Mouse (Mus musculus) layer of hippocampus, postnatal 36 days (tissue): Measurements from ENCODE around the gene Ptpn14. TPM values are rescaled to one million over a fixed set of nuclear protein-coding genes. Genes with fewer than 3 reads are reported as not detected.

Experiments used
- DNase-seq, 2 experiments: peaks; one replicate each; pipeline ENCODE4 v3.0.0; 2022
- total RNA-seq, 2 experiments: library from RNA; stranded (reverse); gene quantifications; 2 replicates each; pipeline ENCODE4 v1.2.3; 2021

Gene Ptpn14
- total RNA-seq, 2 experiments from 2014 or later: 12.2 to 12.4 TPM

DNA sequence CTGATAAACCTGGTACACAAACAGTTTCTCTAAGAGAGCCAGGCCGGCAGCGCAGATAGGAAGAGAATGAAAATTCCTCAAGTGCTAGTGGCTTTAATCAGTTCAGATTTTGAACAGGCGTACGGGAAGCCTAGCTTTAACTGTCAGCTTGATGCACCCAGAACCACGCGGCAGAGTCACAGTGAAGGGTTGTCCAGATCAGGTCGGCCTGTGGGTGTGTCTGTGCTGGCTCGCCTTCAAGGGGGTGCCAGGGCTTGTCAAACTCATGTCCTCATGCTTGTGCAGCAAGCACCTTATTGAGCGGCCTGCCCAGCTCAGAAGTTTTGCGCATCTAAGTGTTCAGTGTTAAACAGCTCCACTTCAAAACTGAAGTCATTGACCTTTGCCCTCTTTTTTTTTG is 44.6 kb downstream of the Ptpn14 start:
- no peak for DNase-seq

DNA sequence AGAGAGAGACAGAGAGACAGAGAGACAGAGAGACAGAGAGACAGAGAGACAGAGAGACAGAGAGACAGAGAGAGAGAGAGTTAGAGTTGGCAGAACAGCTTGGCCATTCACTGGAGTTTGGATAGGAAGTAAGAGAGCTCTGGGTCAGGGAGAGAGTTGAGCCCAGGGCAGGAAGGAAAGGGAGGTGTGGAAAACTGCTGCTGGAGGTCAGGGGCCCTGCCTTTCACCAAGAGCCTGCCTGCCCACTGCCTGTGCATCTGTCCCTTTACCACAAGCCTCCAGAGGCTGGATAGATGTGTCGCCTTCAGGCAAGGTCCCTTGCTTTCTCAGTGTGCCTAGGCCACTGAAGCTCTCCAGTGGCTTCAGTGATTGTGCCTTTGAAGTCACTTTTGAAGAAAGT is 46.7 kb downstream of the Ptpn14 start:
- DNase-seq: no peak

DNA sequence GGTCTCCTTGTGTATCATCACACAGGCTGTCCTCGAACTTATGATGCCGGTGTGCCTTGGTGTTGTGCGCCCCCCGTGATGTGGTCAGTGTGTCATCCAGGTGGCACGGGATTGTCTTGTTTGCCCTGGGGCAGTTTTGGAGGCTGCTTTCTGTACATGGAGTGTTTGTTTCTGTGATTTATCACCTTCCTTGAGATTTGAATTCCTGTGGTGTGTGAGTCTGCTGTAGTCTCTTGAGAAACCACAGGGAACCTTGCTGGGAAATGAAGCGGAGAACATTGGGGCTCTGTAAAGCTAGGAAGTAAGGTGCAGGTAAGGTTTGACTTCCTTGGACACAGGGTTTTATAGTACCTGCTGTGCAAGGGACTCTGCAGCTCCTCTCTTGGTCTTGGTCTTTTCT is 49.1 kb downstream of the Ptpn14 start:
- DNase-seq: no peak

DNA sequence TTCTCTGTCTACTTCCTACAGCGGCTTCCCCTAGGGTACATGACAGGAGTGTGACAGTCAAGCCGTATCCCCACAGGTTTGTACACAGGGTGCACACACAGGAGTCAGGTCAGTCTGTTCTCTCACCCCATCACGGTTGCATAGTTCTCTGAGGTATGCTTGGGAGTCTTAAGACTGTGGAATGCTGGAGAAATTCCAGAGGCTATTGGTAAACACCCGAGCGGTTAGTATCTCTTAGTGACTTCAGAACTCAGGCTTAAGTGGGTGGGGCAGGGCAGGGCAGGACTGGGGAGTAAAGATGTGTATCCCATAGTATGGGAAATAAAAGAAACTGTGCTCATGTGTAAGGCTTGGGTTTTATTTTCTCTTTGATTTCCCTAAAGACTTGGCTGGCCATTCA is 50.3 kb downstream of the Ptpn14 start:
- DNase-seq: no peak

DNA sequence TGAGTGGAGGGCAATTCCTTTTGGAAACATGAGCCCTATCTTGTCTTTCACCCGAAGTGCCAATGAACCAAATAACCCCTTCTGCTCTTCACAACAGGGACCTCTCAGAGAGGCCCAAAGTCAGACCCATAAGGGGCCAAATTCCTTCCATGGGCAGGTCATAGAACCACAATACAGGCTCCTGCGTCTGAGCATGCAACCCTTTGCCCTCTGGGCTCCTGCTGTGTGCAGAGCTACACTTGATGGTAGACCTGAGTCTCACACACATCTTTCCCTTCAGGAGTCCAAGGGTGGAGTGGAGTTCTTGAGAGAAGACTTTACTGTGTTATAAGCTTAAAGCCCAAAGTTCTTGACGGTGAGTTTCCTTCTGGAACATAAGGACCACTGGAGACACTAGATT is 51.2 kb downstream of the Ptpn14 start:
- DNase-seq: no peak

DNA sequence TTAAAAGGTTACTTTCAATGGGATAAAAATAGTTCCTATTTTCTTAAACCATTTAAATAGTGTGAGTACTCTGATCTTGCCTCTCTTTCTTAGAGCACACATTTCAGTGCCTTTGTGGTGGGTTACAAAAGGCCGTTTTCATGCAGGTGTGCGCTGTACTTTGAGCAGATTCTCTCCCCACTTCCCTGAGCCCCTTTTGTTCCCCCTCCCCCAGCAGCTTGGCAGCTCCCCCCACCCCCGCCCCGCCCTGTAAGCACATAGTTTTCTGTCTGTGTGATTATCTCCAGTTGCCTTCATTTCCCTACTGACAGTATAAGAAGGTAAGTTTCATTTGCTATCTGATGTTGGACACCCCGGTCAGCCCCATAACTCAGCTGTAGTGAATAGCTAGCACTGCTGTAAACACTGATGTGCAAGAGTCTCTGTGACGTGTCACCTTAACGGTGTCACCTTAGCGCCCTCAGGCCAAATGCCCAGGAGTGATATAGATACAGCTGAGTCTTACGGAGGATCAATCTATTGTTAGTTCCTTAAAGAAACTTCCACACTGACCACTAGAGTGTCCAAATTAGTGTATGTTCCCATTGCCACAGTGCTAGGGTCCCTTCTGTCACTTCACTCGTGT is 53.8 kb downstream of the Ptpn14 start:
- DNase-seq: no peak

DNA sequence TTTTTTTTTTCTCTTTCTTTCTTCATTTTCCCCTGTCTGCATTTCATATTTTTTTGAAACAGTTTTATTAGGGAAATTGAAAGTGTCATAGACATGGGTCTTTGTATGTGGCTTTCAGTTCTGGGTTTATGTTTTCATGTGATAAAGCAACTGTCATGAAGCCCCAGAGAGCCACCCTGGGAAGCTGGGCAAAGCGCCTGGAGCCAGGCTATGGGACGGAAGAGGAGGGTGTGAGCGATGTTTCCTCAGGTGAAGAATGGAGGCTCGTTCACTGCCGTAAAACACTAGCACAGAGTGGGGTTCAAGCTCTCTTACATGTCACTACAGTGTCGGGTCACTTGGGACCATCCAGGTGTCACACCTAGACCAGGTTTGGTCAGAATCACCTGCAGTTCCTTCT is 54.6 kb downstream of the Ptpn14 start:
- no peak for DNase-seq

DNA sequence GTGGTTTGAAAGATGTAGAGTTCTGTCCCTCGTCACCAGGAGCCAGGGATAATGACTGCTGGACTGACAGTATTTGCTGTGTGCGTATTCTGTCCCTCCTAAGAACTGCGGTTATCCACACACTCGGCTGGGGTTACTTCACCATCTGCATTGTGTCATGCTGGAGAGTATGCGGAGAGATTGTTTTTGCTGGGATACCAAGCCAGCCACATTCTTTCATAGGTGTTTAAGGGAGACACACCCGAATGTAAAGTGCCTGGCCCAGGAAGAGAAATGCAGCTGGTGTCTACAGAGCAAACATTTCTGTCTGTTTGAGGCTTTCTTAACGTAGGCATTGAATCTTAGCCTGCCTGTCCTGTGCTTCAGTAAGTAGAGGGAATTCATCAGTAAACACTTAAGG is 56.4 kb downstream of the Ptpn14 start:
- DNase-seq: no peak

DNA sequence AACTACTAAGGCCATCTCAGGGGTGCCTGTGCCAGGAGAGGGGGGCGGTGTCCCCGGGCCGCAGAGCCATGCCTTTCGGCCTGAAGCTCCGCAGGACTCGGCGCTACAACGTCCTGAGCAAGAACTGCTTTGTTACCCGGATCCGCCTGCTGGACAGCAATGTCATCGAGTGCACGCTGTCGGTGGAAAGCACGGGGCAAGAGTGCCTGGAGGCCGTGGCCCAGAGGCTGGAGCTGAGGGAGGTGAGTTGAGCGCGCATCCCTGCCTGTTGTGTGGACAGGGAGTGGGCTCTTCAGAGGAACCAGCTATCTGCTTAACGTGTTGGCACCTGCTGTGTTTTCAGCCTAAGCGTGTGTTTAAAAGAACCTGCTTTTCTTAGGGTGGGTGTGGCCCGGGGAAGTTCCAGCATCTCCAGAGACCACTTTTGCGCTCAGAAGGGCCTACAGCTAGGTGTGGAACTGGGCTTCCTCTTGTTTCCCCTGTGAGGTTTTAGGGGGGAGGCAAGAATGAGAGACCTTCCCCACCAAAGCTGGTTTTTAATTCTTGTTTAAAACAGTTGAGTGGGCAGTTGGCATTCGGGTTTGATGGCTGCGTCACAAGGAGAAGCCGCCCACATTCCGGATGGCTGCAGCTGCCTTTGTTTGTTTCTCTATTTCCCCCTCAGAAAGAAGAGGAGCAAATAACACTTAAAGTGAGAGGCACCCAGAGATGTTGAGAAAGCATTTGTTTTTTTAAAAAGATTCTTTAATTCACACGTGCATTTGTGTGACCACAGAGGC is 58.8 kb downstream of the Ptpn14 start:
- peak; percentile 57 to 75 for DNase-seq

DNA sequence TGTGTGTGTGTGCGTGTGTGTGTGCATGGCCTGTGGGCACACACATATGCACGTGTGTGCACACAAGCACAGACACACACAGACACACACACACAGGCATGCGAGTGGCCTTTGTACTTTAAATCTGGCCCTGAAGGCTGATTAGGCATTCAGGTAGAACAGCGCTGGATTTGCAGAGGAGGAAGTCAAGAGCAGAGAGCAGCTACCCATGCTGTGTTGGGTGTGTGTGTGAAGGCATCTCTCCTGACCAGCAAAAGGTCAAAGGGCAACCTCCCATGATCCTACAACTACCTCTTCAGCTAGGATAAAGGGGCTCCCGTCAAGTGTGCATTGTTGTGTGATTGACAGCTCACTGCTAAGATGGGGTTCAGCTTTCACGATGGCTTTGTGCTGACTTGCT is 61.5 kb downstream of the Ptpn14 start:
- DNase-seq: no peak

DNA sequence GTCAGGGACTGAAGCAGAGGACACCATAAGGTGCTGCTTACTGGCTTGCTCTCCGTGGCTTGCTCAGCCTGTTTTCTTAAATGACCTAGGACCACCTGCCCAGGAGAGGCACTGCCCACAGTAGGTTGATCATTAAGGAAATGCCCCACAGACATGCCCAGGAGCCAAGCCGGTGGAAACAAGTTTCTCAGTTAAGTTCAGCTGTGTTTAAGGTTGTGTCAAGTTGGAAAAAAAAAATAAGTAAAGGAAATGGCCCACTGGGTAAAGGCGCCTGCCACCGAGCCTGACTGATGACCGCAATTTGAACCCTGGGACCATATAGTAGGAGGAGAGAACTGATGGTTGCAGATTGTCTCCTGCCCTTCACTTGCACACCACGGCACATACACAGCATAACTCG is 62.6 kb downstream of the Ptpn14 start:
- no peak for DNase-seq

DNA sequence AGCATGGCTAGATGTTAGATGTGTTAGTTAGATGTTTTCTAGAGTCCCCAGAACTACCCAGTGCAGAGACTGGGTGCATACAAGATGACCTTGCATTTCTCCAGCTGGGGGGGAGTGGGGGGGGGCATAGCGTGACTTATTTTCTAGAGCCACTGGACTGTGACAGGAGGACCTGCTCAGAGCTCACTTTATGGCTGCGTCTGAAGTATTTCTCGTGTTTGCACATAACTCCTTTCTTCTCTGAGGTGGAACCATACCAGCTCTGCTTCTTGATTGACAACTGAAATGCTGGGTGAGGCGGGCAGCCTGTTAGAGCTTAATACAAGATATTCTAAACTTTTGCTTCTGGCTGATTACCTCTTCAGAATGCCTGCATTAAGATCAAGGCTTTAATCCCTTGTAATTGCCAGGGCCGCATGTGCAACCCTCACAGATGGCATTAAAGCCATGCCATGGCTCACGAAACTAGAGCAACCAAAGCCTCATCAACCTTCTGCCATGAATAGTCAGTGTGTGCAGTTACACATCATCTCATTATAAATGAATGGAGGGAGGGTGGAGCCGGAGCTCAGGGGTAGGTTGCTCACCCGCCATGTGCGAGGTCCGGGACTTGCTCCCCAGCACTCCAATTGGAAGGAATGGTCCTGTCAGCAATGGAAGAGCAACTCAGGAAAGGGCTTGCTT is 63.6 kb downstream of the Ptpn14 start:
- no peak for DNase-seq

DNA sequence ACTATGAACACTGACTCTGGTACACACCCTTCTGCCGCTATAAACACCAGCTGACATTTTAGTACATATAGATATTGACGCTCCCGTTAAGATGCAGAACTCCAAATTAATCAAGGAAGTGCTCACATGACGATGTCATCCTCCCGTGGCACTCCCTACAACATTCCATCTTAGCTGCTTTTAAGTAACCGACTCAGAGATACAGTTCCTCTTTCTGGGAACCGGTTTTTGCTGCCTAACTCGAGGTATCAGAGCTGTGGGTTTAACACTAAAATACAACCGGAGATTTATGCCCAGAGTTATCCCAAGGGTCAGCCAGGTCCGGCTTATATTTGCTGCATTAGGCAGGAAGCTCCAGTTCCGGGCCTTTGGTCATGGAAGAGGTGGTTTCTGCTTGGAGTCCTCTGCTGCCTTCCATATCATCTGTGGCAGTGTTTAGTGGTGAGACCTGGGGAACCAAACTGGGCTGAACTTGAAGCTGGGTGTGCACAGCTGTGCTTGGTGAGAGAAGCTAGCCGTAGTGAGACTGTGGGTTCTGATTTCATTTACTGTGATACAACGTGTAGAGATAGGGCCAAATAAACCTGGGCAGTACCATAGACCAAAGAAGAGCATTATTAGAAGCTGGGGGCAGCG is 64.6 kb downstream of the Ptpn14 start:
- DNase-seq: no peak

DNA sequence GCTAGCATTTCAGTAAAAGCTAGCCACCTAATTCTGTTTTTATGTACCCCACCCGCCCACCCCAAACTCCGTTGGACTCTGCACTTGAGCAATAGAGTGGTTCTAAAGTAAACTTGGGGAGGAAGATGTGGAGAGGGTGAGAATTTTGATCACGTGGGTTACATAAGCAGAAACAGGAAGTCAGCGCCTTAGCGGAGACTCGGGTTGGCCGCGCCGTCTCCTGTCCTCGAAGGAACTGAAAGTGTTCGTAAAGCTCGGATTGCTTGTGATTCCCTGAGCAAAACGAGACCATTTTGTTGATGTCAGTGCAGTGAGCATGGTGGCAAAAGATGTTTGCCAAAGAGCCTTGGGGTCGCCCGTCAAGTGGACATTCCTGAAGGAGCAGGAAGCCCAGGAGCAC is 70.9 kb downstream of the Ptpn14 start:
- DNase-seq: no peak

DNA sequence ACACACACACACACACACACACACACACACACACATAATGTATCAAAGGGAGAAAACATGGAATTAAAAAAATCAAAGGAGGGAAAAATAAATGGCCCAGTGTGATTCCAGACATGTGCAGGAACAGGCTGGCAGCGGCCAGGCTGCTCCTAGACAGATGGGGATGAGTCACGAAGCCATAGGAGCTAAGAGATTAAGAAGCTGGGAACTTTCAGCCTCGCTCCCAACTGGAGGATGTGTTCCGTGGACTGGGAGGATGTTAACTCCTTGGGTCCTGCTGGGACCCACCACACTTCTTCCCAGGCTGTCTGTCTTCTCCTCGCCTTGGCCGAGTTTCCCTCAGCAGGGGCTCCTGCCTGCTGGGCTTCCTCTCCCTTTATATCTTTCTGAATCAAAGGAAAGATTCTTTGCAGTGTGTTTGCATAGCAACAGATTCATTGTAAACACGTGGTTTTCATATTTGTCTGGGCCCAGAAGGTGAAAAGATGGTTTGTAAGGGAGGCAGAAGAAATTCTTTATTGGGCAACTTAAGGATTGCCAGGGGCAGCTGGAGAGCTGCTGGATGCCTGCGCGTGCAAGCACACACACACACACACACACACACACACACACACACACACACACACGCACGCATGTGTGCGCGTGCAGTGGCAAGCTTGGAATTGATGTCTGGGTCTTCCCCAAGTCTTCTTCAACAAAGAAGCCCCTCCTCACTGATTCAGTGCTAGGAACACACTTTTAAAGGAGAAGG is 72.3 kb downstream of the Ptpn14 start:
- DNase-seq: peak in 1 of 2 experiments; percentile 48

DNA sequence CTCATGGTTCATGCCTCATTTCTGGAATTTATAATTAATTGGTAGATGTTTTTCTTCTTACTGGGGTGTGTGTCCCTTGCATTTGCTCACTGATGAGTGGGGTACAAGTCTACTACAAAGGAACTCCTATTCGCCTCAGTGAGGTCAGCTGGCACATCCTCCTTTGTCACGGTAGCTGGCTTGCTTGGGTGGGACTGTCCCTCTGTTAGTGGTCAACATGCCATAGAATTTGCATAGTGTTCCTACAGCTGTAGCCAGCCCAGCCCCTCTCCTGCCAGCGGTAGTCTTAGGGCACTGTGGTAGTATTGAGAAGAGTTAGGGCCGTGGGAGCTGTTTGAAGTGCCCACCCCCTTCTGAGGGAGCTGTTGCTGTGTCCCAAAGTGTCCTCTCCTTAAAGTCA is 73.2 kb downstream of the Ptpn14 start:
- DNase-seq: no peak

DNA sequence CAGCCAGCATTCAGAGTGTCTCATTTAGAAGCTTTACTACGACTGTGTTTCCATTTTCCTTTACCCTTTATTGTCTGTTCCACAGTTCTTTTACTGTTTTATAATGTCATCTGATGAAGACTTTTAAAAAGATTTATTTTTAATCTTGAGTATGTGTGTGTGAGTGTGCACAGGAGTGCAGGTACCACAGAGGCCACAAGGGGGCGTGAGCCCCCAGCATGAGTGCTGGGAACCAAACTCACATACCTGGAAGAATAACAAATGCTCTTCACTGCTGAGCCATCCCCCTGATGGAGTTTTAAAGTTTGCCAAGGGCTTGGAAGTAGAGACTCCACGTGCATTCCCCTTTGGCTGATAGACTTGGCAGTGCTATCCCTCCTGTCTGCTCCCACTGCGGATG is 74.5 kb downstream of the Ptpn14 start:
- DNase-seq: no peak

DNA sequence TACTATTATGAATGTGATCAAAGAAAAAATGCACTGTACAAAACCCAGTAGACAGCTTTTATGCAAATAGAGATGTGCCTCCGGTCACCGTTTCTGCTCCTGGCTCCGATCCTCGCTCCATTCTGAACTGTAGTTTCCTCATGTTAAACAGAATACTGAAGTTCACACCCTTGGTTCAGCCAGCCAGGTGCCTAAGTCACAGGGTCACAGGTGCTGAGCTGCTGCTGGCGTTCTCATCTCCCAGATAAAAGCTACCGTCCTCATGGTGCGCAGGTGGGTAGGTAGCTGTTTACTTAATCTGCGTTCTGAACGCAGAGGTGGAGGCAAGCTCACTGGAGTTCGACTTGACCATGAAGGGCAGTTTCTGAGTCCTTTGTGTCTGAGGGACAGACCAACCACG is 75.7 kb downstream of the Ptpn14 start:
- no peak for DNase-seq

DNA sequence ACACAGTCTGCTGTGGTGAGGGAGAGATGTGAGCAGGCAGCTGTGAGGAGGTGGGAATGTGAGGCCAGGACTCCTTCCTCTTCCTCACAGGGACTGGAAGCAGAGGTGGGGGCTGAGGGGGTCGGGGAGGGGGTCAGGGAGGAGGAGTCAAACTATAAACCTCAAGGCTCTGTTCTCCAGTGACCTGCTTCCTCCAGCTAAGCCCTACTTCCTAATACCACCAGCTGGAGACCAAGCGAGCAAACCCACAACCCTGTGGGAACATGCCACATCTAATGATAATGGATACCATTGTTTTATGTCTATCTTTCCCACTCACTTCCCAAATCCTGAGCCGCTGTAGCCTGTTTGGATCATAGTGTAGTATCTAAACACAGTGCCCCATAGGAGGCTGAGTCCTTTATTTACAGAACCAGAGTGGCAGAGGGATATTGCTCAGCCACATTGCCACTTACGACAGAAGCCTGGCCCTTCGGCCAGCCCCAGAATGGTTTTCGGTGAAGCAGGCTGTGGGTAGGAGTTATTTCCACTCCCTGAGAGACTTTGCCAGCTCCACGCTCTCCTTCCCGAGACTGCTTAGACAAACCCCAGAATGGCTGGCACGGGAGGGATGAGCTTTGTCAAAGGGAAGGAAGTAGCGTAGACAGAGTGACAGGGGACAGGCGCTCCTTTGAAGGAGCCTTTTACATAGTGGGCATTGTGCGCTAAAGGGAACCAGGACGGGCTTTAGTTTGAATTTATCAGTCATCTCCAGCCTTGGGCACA is 78.6 kb downstream of the Ptpn14 start:
- no peak for DNase-seq

DNA sequence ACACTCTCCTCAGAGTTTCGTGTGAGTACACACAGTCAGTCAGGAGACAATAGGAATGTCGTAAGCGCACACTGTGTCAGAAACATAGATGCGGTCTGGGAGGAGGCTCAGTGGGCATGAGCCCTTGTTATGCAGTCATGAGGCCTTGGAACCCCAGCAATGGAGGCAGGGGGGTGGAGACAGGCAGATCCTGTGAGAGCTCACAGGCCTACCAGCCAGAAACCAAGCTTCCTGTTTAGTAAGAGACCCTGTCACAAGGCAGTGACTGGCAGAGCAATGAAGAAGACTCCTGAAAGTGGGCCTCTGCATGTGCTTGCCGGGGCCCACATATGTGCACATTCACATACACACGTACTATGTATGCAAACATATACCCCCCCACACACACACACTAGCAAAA is 79.9 kb downstream of the Ptpn14 start:
- no peak for DNase-seq

DNA sequence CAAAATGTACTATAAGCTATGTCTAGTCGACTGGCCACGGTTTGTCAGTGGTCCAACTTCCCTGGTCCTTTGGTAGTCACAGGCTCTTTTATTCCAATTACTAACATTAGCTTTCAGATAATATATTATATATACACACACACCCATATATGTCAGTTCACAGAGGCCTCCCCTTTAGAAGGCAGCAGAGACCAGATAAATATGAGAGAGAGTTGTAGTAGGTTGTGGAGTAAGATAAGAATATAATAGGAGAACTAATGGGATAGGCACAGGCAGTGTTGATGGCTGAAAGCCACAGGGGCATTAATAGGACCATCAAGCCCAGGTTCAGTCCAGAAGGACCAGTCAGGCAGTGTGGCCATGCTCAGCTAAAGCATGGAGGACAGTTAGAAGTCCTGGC is 80.4 kb downstream of the Ptpn14 start:
- no peak for DNase-seq

DNA sequence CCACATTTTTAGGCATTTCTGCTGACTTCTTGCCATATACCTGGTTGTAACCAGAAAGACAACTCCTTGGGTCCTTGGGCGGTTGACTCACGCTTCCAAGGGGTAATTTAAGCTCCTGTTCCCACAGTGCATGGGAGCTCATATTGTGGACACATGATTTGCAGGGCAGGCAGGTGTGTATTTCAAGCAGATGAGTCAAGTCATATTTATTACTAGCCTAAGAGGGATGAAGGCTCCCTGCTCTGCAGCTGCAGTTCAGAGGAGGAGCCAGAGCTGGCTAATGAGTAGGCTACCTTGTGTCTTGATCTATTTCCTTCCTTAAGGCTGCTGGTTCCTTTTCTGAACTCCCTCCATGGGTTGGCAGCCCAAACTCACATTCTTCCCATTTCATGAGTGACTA is 83.7 kb downstream of the Ptpn14 start:
- DNase-seq: no peak
